Mouse (Mus musculus): ENCODE measurements around the gene Lfng.

DNA sequence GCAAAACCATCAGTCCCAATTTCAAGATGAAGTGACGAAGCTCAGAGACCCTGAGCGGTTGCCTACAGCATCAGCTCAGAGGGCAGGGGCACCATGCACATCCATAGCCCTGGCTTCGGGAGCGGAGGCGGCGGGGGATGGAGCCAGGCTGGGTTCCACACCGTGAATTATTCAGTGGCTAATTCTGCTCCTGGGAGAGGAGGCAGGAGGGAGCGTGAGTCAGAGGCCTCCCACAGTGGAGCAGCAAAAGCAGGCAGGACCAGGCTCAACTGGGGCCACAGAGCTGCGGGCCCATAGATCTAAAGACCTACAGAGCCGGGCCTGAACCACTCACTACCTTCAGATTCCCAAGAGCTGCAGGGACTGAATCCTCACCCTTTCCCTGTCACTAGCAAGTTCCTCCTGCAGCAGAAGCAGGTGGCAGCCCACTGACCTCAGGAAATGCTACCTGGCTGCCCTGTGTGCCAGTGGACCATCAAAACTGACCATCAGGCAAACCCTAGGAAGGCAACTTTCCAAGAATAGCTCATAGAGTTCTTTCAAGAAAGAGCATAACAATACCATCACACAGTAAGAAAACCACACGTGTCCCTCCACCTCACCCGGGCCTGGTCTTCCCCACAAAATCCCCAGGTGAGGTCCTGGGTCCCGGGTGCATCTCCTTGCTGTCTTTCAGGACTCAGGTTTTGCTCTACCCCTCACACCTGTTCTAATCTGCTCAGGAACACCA is 40.1 kb downstream of the Lfng start:
- TF ChIP-seq POLR2A (IDR thresholded peaks at IDR 0.05; ENCODE audit: insufficient read depth, low read length) (no peak), CTCF (IDR thresholded peaks at IDR 0.05; ENCODE audit: low read depth, low read length) (no peak), EP300 (IDR thresholded peaks at IDR 0.05; ENCODE audit: insufficient read depth, low read depth, low read length) (no peak)

All from ES-Bruce4 (cell line).